Mouse (Mus musculus) ES-E14 (cell line): ENCODE results near the gene Dmxl2.

Experiments used
- HCFC1 ChIP-seq: IDR thresholded peaks from 2 replicates; pipeline ENCODE4 v1.6.1; 2012; ENCODE audit warnings: low read length, inconsistent platforms, borderline replicate concordance; ENCODE audit not compliant: insufficient read depth
- MAFK ChIP-seq: IDR thresholded peaks from 2 replicates; pipeline ENCODE4 v1.6.1; 2014; ENCODE audit warnings: mild to moderate bottlenecking, low read depth, low read length, inconsistent platforms; ENCODE audit not compliant: insufficient read depth

DNA sequence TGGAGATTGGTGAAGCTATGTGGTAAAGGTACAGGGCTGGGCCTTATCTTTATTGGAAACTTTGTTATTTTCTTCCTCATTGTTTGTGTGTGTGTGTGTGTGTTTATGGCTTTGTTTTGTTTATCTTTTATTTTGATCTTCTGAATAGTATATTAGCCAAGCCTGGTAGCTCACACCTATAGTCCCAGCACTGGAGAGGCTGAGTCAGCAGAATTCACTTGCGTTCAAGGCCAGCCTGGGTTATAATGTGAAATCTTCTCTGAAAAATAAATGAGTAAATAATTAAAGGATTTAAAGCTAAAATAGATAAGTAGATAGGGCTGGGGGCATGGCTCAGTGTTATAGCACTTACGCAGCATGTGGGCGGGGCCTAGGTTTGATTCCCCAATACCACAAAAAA is 36.8 kb upstream of the Dmxl2 start:
- TF ChIP-seq HCFC1 = no peak
- peak; percentile 86 for TF ChIP-seq MAFK
